Mouse (Mus musculus) liver, embryonic 18 days (tissue): Measurements from ENCODE around the gene Shc4. TPM values are rescaled to one million over a fixed set of nuclear protein-coding genes. Genes with fewer than 3 reads are reported as not detected.

Experiments
- polyA plus RNA-seq: library from polyadenylated mRNA; depleted of rRNA; stranded (reverse); fragments of >200 nt; gene quantifications from 2 replicates; pipeline ENCODE4 v1.2.3, GENCODE M21; 2012; rRNA removed

Gene Shc4
- polyA plus RNA-seq: 0.57 and 0.62 TPM in 2 replicates

GRCm38 (mm10) chr2:125724086-125724430, at the start of gene Shc4:
Shc4 (minus strand) TSS chr2:125724148.

GRCm38 (mm10) chr2:125672957-125673631, 50.9 kb downstream of the Shc4 start, which contains the start of gene Eid1:
Eid1 (plus strand) TSS chr2:125673095.

GRCm38 (mm10) chr2:125624837-125625351, 99.1 kb downstream of the Shc4 start, which contains the start of gene Cep152:
Cep152 (minus strand) TSS chr2:125625113.

Other genes starting within 250 kb of the Shc4 start
- gene Gm9913, start 219.1 kb downstream of the Shc4 start, polyA plus RNA-seq: 0.01 TPM in 2 replicates
- gene Fbn1, start 216.2 kb downstream of the Shc4 start, polyA plus RNA-seq: 1.6 and 1.7 TPM in 2 replicates
- 3.2 and 3.3 TPM in 2 replicates for gene Cep152, start 99.0 kb downstream of the Shc4 start, polyA plus RNA-seq
- 23.0 and 25.0 TPM in 2 replicates for gene Eid1, start 51.1 kb downstream of the Shc4 start, polyA plus RNA-seq
- 2.8 and 3.2 TPM in 2 replicates for gene Secisbp2l, start 58.7 kb upstream of the Shc4 start, polyA plus RNA-seq
- gene Galk2, start 135.0 kb upstream of the Shc4 start, polyA plus RNA-seq: 8.5 and 9.7 TPM in 2 replicates
- 38.5 and 43.5 TPM in 2 replicates for gene Cops2, start 135.0 kb upstream of the Shc4 start, polyA plus RNA-seq